Mouse (Mus musculus) granulocyte monocyte progenitor cell, adult 5-6 weeks (primary cell): Measurements from ENCODE around the gene Srrt. TPM values are rescaled to one million over a fixed set of nuclear protein-coding genes. Genes with fewer than 3 reads are reported as not detected.
A peak's percentile ranks its signal among the peaks of the same experiment; 100 is the strongest.

Experiments used
- ATAC-seq: replicated peaks from 2 replicates; pipeline ENCODE4 v1.8.0; 2016; ENCODE audit warnings: mild to moderate bottlenecking, moderate TSS enrichment, inconsistent platforms; ENCODE audit not compliant: poor library complexity, severe bottlenecking
- total RNA-seq, 2 experiments: library from RNA; stranded (forward) in 1 of 2; stranded (reverse) in 1 of 2; fragments of 200-712, 200-1000 nt in 1 of 2; fragments of >200 nt in 1 of 2; fragmentation: Nextera tagmentation in 1 of 2; gene quantifications; 2 replicates each; pipeline ENCODE4 v1.2.3; 2014 to 2017

Gene Srrt
- 238 and 321 TPM in 2 replicates for total RNA-seq (2014; fragmentation: Nextera tagmentation)
- total RNA-seq (2017): 239 and 278 TPM in 2 replicates

GRCm38 (mm10) chr5:137307071-137307912 is at the start of gene Srrt:
Gene Srrt (minus strand): TSS chr5:137307674.
- ATAC-seq: peak; percentile 72

- ATAC-seq: no peak
Observed at GRCm38 (mm10) chr5:137354091-137354490, 46.6 kb upstream of the Srrt start.

- ATAC-seq: no peak
Observed at GRCm38 (mm10) chr5:137352011-137352975, 44.8 kb upstream of the Srrt start.

- ATAC-seq: no peak
Observed at GRCm38 (mm10) chr5:137351394-137351793, 43.9 kb upstream of the Srrt start.

GRCm38 (mm10) chr5:137351058-137351380 is 43.5 kb upstream of the Srrt start:
- no peak for ATAC-seq

- ATAC-seq: peak; percentile 17; the same call in 1 of the 2 replicates
Observed at GRCm38 (mm10) chr5:137350205-137351057, 43.0 kb upstream of the Srrt start.

GRCm38 (mm10) chr5:137349384-137350204 is 42.1 kb upstream of the Srrt start, which contains the start of gene Ephb4:
Gene Ephb4 (plus strand): TSS chr5:137350109.
- peak; percentile 53 for ATAC-seq

- no peak for ATAC-seq
Observed at GRCm38 (mm10) chr5:137348482-137349383, 41.3 kb upstream of the Srrt start.

GRCm38 (mm10) chr5:137347856-137348255 is 40.4 kb upstream of the Srrt start:
- ATAC-seq: no peak

GRCm38 (mm10) chr5:137346983-137347382 is 39.5 kb upstream of the Srrt start:
- ATAC-seq: no peak

- ATAC-seq: no peak
Observed at GRCm38 (mm10) chr5:137346388-137346787, 38.9 kb upstream of the Srrt start.

GRCm38 (mm10) chr5:137345821-137346220 is 38.3 kb upstream of the Srrt start:
- no peak for ATAC-seq

- no peak for ATAC-seq
Observed at GRCm38 (mm10) chr5:137343869-137344268, 36.4 kb upstream of the Srrt start.

GRCm38 (mm10) chr5:137343412-137343811 is 35.9 kb upstream of the Srrt start:
- ATAC-seq: no peak

GRCm38 (mm10) chr5:137342407-137343012 is 35.0 kb upstream of the Srrt start:
- no peak for ATAC-seq

- no peak for ATAC-seq
Observed at GRCm38 (mm10) chr5:137340222-137340621, 32.7 kb upstream of the Srrt start.

- ATAC-seq: peak; percentile 47; the same call in 1 of the 2 replicates
Observed at GRCm38 (mm10) chr5:137339290-137339979, 32.0 kb upstream of the Srrt start.
